Mouse (Mus musculus): Measurements from ENCODE around the gene Pcgf6. TPM values are rescaled to one million over a fixed set of nuclear protein-coding genes. Genes with fewer than 3 reads are reported as not detected.
A peak's percentile ranks its signal among the peaks of the same experiment; 100 is the strongest.

Pcgf6 gene
- polyA plus RNA-seq, 1 experiment from 2014 or later: 9.4 TPM

DNA sequence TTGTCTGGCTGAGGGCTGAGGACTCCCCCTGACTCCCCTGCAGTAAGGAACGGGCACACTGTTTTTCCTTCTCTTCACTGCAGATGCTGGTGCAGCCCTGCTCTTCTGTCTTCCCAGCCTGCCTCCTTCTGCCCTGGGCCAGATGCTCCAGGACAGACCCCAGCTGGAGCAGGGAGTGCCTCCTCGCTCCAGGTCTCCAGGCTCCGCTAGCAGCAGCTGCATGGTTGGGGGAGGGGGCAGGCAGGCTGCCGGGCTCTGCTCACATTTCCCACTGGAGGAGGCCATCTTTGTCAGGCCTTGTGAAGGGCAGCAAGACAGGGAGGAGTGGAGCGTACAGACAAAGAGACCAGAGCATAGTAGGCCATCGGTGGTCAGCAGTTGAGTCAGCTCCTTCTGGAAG is 31.4 kb downstream of the Pcgf6 start:
- H3K9ac ChIP-seq (ENCODE audit: low read depth, low read length): no peak overlapping the region
- ATAC-seq: no peak
- H3K4me1 ChIP-seq (replicated peaks; ENCODE audit: control insufficient read depth, insufficient read depth, low read length): no peaks in the 10 kb centered on the region; the same call in 1 of the 2 replicates
- 31% methylated on average over 6 of the region's 6 CpGs for WGBS
- H3K27me3 ChIP-seq (replicated peaks; ENCODE audit: control insufficient read depth, insufficient read depth, low read length): peaks cover 30% of the 10 kb centered on the region
- no peaks in the 10 kb centered on the region for H3K9me3 ChIP-seq (ENCODE audit: control insufficient read depth)
- no peak overlapping the region for H3K27ac ChIP-seq (ENCODE audit: low read depth, low read length)
- no peak overlapping the region for H3K4me2 ChIP-seq (replicated peaks; ENCODE audit: low read depth)
- no peaks in the 10 kb centered on the region for H3K36me3 ChIP-seq (ENCODE audit: control insufficient read depth, insufficient read depth)
- no peak overlapping the region for H3K4me3 ChIP-seq (ENCODE audit: low read depth, low read length)
- TF ChIP-seq CTCF (IDR thresholded peaks at IDR 0.05; ENCODE audit: low read depth): no peak

DNA sequence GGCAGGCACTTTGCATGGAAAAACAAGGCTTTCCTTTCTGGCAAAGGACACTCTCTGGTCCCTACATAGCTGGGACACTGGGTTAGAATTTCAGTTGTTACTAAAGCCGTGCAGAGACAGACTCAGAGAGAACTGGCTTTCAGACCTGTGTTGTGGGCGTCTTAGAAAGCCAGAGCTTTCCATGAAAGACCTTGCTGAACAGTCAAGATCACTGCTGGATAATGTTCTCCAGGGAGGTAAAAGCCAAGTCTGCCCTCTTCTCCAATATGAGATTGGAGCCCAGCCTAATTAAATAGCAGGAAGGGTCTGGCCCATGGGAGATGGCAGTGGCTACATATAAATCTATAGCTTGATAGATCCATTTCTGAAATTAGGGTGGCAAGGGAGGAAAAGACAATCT is 32.4 kb downstream of the Pcgf6 start:
- Histone ChIP-seq H3K9ac (ENCODE audit: low read depth, low read length) (no peak overlapping the region), H3K4me2 (replicated peaks; ENCODE audit: low read depth) (no peak overlapping the region), H3K9me3 (ENCODE audit: control insufficient read depth) (no peaks in the 10 kb centered on the region), H3K27ac (ENCODE audit: low read depth, low read length) (no peak overlapping the region), H3K4me3 (ENCODE audit: low read depth, low read length) (no peak overlapping the region), H3K4me1 (replicated peaks; ENCODE audit: control insufficient read depth, insufficient read depth, low read length) (no peaks in the 10 kb centered on the region; the same call in 1 of the 2 replicates), H3K27me3 (replicated peaks; ENCODE audit: control insufficient read depth, insufficient read depth, low read length) (peaks cover 40% of the 10 kb centered on the region), H3K36me3 (ENCODE audit: control insufficient read depth, insufficient read depth) (no peaks in the 10 kb centered on the region)
- no peak for TF ChIP-seq CTCF (IDR thresholded peaks at IDR 0.05; ENCODE audit: low read depth)
- ATAC-seq: no peak
- 48% methylated on average over 2 of the region's 2 CpGs for WGBS

GRCm38 (mm10) chr19:47017831-47018230 is 32.9 kb downstream of the Pcgf6 start:
- 8% methylated on average over 3 of the region's 3 CpGs for whole genome bisulfite sequencing
- peaks cover 45% of the 10 kb centered on the region for H3K27me3 ChIP-seq (replicated peaks; ENCODE audit: control insufficient read depth, insufficient read depth, low read length)
- H3K36me3 ChIP-seq (ENCODE audit: control insufficient read depth, insufficient read depth): no peaks in the 10 kb centered on the region

DNA sequence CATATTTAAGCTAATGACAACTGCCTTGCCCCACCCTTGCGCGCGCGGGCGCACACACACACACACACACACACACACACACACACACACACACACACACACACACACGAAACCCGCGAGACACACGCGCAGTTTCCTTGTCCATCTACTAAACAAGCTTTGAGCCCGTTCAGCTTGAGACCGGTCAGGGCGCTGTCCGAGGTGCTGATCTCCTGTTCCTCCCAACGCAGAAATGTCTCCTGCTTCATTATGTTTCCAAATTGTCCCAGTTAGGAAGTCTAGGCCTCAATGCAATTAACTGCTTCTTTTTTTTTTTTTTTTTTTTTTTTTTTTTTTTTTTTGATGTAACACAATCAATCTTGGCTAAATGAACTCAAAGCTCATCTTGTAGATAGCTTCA is 34.2 kb downstream of the Pcgf6 start:
- no peak overlapping the region for H3K4me3 ChIP-seq (ENCODE audit: low read depth, low read length)
- no peak for TF ChIP-seq CTCF (IDR thresholded peaks at IDR 0.05; ENCODE audit: low read depth)
- H3K4me2 ChIP-seq (replicated peaks; ENCODE audit: low read depth): no peak overlapping the region
- H3K27me3 ChIP-seq (replicated peaks; ENCODE audit: control insufficient read depth, insufficient read depth, low read length): peaks cover 53% of the 10 kb centered on the region
- no peak overlapping the region for H3K27ac ChIP-seq (ENCODE audit: low read depth, low read length)
- no peak overlapping the region for H3K9ac ChIP-seq (ENCODE audit: low read depth, low read length)
- H3K4me1 ChIP-seq (replicated peaks; ENCODE audit: control insufficient read depth, insufficient read depth, low read length): no peaks in the 10 kb centered on the region; the same call in 1 of the 2 replicates
- no peak for ATAC-seq
- WGBS: under 1% methylated on average over 15 of the region's 15 CpGs
- no peaks in the 10 kb centered on the region for H3K36me3 ChIP-seq (ENCODE audit: control insufficient read depth, insufficient read depth)
- H3K9me3 ChIP-seq (ENCODE audit: control insufficient read depth): no peaks in the 10 kb centered on the region

More at GRCm38 (mm10) chr19:47017831-47018230, 32.9 kb downstream of the Pcgf6 start:
- no peak for ATAC-seq
- no peaks in the 10 kb centered on the region for H3K9me3 ChIP-seq (ENCODE audit: control insufficient read depth)
- no peak overlapping the region for H3K9ac ChIP-seq (ENCODE audit: low read depth, low read length)
- no peak overlapping the region for H3K4me2 ChIP-seq (replicated peaks; ENCODE audit: low read depth)
- H3K4me1 ChIP-seq (replicated peaks; ENCODE audit: control insufficient read depth, insufficient read depth, low read length): no peaks in the 10 kb centered on the region; the same call in 1 of the 2 replicates
- no peak overlapping the region for H3K27ac ChIP-seq (ENCODE audit: low read depth, low read length)
- no peak overlapping the region for H3K4me3 ChIP-seq (ENCODE audit: low read depth, low read length)
- TF ChIP-seq CTCF (IDR thresholded peaks at IDR 0.05; ENCODE audit: low read depth): no peak

- no peak overlapping the region for H3K9ac ChIP-seq (ENCODE audit: low read depth, low read length)
- H3K27ac ChIP-seq (ENCODE audit: low read depth, low read length): no peak overlapping the region
- peaks cover 53% of the 10 kb centered on the region for H3K27me3 ChIP-seq (replicated peaks; ENCODE audit: control insufficient read depth, insufficient read depth, low read length)
- TF ChIP-seq CTCF (IDR thresholded peaks at IDR 0.05; ENCODE audit: low read depth): no peak
- H3K4me3 ChIP-seq (ENCODE audit: low read depth, low read length): peak overlapping the region; percentile 43; the same call in 1 of the 2 replicates
- H3K9me3 ChIP-seq (ENCODE audit: control insufficient read depth): no peaks in the 10 kb centered on the region
- no peaks in the 10 kb centered on the region; the same call in 1 of the 2 replicates for H3K4me1 ChIP-seq (replicated peaks; ENCODE audit: control insufficient read depth, insufficient read depth, low read length)
- no peak for ATAC-seq
- no peak overlapping the region for H3K4me2 ChIP-seq (replicated peaks; ENCODE audit: low read depth)
- WGBS: 6% methylated on average over 9 of the region's 9 CpGs
- no peaks in the 10 kb centered on the region for H3K36me3 ChIP-seq (ENCODE audit: control insufficient read depth, insufficient read depth)
Measured at GRCm38 (mm10) chr19:47015965-47016364, 34.7 kb downstream of the Pcgf6 start.

GRCm38 (mm10) chr19:47015396-47015795 is 35.3 kb downstream of the Pcgf6 start:
- 1% methylated on average over 37 of the region's 37 CpGs for WGBS
- H3K4me2 ChIP-seq (replicated peaks; ENCODE audit: low read depth): peak overlapping the region; percentile 64
- no peak for ATAC-seq
- peak overlapping the region; percentile 43 for H3K4me3 ChIP-seq (ENCODE audit: low read depth, low read length)
- peaks cover 53% of the 10 kb centered on the region for H3K27me3 ChIP-seq (replicated peaks; ENCODE audit: control insufficient read depth, insufficient read depth, low read length)
- no peak overlapping the region for H3K9ac ChIP-seq (ENCODE audit: low read depth, low read length)
- no peaks in the 10 kb centered on the region; the same call in 1 of the 2 replicates for H3K4me1 ChIP-seq (replicated peaks; ENCODE audit: control insufficient read depth, insufficient read depth, low read length)
- H3K36me3 ChIP-seq (ENCODE audit: control insufficient read depth, insufficient read depth): no peaks in the 10 kb centered on the region
- H3K9me3 ChIP-seq (ENCODE audit: control insufficient read depth): no peaks in the 10 kb centered on the region
- H3K27ac ChIP-seq (ENCODE audit: low read depth, low read length): no peak overlapping the region
- no peak for TF ChIP-seq CTCF (IDR thresholded peaks at IDR 0.05; ENCODE audit: low read depth)

All from intestine, postnatal 0 days (tissue).